Mouse (Mus musculus): ENCODE data around the gene Nfia. TPM values are rescaled to one million over a fixed set of nuclear protein-coding genes. Genes with fewer than 3 reads are reported as not detected.

Gene Nfia
- total RNA-seq, 2 experiments from 2014 or later, result 57.0 to 57.8 TPM

DNA sequence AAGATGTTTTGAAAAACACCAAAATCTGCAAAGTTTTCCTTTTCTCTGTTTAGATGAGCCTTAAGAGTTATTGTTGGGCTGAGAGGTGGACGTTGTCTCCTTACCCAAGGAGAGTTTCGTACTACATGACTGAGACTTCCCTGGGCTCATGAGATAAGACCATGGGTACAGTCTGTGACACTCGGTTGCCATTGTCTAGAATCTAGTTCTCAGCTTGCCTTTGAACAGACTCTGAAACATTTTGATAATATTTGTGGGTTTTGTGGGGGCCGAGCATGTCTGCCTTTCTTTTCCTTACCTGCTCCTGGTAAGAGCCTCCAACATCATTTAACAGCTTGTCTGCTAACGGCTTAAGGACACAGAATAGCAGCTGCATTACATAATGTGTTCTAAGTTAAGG, 150.7 kb downstream of the Nfia start:
- intact Hi-C loops (cut with DNase I), result loop anchor here (5.0 to 10.0 kb wide), 2 partner anchors 146 to 182 kb away; partner anchors contain the start of gene E130114P18Rik
- no peak for TF ChIP-seq CTCF (IDR thresholded peaks at IDR 0.05)
- DNase-seq, result no peak
- Histone ChIP-seq H3K4me3 (peak overlapping the region; percentile 51), H3K27ac (peak overlapping the region; percentile 73)

DNA sequence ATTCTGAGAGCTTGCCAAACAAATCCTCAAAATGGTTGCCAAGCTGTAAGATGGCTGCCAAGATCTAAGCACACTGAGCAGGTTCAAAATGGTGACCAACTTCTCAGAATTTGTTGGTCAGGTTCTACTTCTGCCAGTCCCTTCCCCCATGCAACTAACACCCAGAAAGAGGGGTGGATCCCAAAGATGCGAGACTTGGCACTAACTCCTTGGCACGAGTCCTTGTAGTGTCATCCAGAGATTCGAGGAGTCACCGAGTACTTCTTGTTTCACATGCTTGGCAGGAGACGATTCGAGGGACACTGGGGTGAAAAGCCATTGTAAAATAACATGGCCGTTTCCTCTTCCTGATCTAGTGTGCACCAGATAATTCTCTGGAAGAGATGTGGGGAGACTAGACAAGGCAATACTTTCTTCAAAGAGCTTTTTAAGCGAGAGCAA, 151.4 kb downstream of the Nfia start:
- peak overlapping the region; percentile 51 for H3K4me3 ChIP-seq
- H3K27ac ChIP-seq, result peak overlapping the region; percentile 73
- intact Hi-C loops (cut with DNase I), result loop anchor here (5.0 to 10.0 kb wide), 2 partner anchors 147 to 181 kb away; partner anchors contain the start of gene E130114P18Rik
- TF ChIP-seq CTCF (IDR thresholded peaks at IDR 0.05), result no peak
- DNase-seq, result peak; percentile 78

DNA sequence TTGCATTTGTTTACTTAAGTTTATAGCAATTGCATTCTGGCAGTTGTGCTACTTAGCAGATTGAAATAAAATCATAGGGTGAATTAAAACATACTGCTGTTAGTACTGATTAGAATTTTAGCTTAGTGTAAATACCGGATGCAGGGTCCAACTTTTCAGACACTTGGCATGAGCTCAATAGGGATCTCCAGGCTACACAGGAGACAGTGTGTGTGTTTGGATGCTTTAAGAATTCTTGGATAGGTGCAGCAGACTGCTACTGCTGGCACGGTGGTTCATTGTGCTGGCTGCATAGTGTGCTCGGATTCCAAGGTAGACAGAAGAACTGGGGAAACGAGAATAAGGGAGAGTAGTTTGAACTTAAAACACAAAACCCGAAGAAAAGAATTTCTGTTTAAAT, 151.9 kb downstream of the Nfia start:
- Histone ChIP-seq H3K27ac (peak overlapping the region; percentile 73), H3K4me3 (peak overlapping the region; percentile 51)
- DNase-seq, result peak; percentile 26
- intact Hi-C loops (cut with DNase I), result loop anchor here (5.0 to 10.0 kb wide), 2 partner anchors 147 to 180 kb away; partner anchors contain the start of gene E130114P18Rik
- no peak for TF ChIP-seq CTCF (IDR thresholded peaks at IDR 0.05)

DNA sequence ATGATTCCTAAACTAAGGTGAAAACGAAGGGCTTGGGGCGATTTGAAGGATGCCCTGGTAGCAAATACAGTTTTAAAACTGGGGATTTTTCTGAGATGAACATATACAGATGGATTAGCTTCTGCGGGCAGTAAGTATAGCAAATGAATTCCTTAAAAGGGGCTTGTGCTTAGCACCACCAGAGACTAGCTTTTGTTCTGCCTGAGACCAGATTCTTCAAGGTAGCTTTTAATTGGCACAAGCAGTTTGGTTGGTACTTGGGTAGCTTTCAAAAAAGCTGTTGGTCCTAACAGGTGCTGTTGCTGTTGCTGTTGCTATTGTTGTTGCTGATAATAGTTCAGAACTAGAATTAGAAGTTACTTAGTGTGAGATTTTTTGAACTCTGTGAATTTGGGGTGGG, 152.3 kb downstream of the Nfia start:
- DNase-seq, result no peak
- no peak overlapping the region for H3K4me3 ChIP-seq
- peak overlapping the region; percentile 73 for H3K27ac ChIP-seq
- intact Hi-C loops (cut with DNase I), result loop anchor here (5.0 to 10.0 kb wide), 2 partner anchors 148 to 180 kb away; partner anchors contain the start of gene E130114P18Rik
- no peak for TF ChIP-seq CTCF (IDR thresholded peaks at IDR 0.05)

DNA sequence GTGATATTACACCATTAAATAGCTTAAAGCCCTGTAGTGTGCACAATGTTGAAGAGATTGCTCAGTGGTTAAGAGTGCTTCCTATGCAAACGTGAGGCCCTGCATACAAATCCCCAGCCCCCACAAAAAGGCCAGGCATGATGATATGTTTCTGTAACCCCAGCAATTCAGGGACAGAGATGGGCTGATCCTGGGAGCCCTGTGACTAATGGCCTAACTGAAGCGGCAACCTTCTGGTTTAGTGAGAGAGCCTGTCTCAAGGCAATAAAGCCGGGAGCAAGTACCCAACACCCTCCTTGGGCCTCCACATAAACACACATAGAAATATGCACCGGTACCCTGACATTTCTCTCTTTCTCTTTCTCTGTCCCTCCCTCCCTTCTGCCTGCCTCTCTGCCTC, 153.1 kb downstream of the Nfia start:
- no peak overlapping the region for H3K4me3 ChIP-seq
- peak overlapping the region; percentile 73; the same call in 1 of the 2 replicates for H3K27ac ChIP-seq
- no peak for TF ChIP-seq CTCF (IDR thresholded peaks at IDR 0.05)
- no peak for DNase-seq
- intact Hi-C loops (cut with DNase I), result loop anchor here (10.0 kb wide), 1 partner anchor 179 kb away; no protein-coding TSS in a partner anchor

DNA sequence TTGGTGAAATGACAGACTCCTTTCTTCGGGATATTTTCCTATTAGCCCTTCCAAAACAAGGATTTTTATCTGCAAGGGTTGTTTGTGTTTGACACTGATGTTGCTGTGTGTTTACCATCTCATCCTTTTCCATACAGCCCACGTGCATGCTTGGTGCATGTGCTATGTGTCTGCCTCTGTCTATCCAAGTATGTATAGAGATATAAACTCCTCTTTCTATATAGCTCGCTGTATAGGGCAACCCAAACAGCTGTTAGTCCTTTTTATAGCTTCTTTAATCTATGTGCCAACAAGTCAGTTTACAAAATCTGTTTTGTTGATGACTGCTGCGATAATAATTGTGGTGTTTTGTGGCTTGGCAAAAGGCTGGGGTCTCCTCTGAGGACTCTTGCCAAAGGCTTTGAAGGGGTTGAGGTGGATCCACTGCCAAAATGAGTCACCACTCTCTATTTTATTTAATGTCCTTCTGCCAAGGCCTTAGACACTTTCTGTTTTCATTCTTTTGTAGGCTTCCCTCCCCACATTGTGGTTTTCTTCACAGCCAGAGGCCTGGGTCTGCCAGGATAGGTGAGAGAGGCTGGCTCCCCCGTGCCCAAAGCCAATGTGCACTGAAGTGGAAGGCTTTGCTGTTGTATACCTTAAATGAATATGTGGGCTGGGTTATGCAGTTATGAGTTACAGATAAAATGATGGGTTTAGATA, 154.2 kb downstream of the Nfia start:
- no peak for TF ChIP-seq CTCF (IDR thresholded peaks at IDR 0.05)

DNA sequence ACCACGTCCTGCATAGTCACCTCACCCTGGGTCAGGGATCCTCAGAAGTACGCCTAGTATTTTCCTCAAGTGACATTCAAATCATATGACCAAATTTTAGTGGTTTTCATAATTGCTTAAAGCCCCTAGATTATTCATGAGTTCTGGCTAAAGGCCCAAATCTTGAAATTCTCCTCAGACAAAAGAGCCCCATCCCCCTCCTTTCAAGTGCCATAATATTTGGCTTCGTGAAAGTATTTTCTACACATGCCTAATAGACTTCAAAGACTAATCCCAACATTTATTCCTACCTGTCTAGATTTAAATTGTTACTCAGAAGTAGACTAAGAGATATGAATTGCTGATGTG, 154.7 kb downstream of the Nfia start:
- H3K27ac ChIP-seq, result peak overlapping the region; percentile 66; the same call in 1 of the 2 replicates
- no peak overlapping the region for H3K4me3 ChIP-seq
- intact Hi-C loops (cut with DNase I), result loop anchor here (10.0 kb wide), 1 partner anchor 178 kb away; no protein-coding TSS in a partner anchor
- DNase-seq, result no peak
- TF ChIP-seq CTCF (IDR thresholded peaks at IDR 0.05), result no peak

More for the DNA sequence above, 154.2 kb downstream of the Nfia start:
- DNase-seq, result no peak
- intact Hi-C loops (cut with DNase I), result loop anchor here (10.0 kb wide), 1 partner anchor 178 kb away; no protein-coding TSS in a partner anchor
- Histone ChIP-seq H3K27ac (peak overlapping the region; percentile 66), H3K4me3 (no peak overlapping the region)

DNA sequence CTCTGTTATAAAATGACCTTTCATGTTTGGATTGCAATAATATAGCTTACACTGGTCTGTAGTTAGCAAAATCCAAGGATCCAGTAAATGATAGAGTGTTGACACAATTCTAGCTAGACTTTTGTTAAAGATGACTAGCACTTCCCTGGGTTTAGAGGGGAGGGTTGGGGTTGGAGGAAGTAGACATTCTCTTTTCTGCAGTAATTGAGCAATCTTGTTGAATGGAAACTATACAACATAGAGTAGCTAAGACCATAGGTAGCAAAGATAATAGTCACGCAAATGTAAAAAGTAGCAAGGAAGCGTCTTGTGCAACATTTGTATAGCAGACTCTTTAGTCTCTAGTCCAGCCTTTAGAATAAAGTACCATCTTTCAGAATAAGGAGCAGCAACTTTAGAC, 163.8 kb downstream of the Nfia start:
- Histone ChIP-seq H3K27ac (peak overlapping the region; percentile 41), H3K4me3 (no peak overlapping the region)
- no peak for TF ChIP-seq CTCF (IDR thresholded peaks at IDR 0.05)
- DNase-seq, result no peak
- intact Hi-C loops (cut with DNase I), result no loop called here

DNA sequence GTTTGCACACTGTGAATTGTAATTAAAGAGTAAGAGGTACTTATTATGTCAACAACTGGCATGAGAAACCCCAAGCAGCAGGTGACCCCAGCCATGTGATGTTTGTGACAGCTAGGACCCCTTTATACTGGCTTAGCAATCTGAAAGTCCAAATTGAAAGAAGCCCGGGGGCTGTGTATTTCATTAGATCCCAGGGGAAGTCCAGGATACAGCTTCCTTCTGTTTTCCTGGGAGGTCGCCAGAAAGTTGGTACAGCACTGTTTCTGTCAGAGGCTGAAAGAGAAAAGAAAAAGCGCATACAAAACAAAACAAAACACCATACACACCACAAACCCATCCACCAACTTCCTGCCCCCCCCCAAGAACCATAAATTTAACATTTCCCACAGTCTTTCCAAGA, 164.4 kb downstream of the Nfia start:
- TF ChIP-seq CTCF (IDR thresholded peaks at IDR 0.05), result no peak
- intact Hi-C loops (cut with DNase I), result no loop called here
- Histone ChIP-seq H3K4me3 (no peak overlapping the region; the same call in 1 of the 2 replicates), H3K27ac (peak overlapping the region; percentile 41)
- DNase-seq, result peak; percentile 32

DNA sequence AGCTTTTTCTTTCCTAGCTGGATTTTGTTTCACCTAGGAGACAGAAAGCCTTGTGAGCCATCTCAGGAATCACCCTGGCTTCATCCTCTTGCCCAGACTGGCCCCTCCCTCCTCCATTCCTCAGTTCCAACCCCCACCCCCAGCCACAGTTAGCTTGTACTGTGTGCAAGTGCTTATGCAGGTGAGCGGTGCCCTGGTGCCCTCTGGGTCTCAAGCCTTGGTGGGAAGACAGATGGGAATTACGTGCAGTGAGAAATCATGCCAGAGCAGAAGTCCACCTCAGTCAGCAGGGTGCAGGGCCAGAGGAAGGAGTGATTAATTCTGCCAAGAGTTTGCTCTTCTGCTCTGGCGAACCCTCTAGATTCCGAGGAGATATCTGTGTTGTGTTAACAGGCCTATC, 167.0 kb downstream of the Nfia start:
- intact Hi-C loops (cut with DNase I), result no loop called here
- Histone ChIP-seq H3K4me3 (no peak overlapping the region), H3K27ac (peak overlapping the region; percentile 32)
- TF ChIP-seq CTCF (IDR thresholded peaks at IDR 0.05), result no peak
- DNase-seq, result no peak

DNA sequence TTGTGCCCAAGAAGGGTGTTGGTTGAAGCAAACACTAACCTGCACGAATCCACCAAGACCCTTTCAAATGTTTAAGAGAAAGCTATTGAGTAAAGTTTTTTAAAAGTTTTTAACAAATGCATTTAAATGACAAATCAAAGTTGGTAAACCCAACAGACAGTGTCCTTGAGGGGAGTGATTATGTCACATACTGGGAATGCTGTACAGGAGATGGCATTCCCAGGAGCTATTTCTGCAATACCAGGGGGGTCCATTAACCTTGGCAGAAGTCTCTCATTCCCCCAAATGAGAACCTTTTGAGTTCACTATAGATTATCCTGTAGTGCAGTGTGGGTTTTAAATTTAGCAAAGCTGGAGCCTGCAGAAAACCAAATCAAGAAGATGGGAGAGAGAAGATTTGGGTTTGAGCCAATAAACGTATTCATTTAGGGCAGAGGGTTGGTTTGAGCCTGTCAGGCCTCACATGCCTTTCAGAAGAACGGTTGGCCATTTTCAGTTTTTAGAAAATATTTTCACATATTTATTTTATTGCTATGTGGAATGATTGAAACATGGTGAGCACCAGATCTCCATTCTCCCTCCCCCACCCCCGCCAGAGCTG, 167.5 kb downstream of the Nfia start:
- no peak overlapping the region for H3K4me3 ChIP-seq
- H3K27ac ChIP-seq, result peak overlapping the region; percentile 32; the same call in 1 of the 2 replicates
- intact Hi-C loops (cut with DNase I), result no loop called here
- no peak for TF ChIP-seq CTCF (IDR thresholded peaks at IDR 0.05)
- DNase-seq, result no peak

DNA sequence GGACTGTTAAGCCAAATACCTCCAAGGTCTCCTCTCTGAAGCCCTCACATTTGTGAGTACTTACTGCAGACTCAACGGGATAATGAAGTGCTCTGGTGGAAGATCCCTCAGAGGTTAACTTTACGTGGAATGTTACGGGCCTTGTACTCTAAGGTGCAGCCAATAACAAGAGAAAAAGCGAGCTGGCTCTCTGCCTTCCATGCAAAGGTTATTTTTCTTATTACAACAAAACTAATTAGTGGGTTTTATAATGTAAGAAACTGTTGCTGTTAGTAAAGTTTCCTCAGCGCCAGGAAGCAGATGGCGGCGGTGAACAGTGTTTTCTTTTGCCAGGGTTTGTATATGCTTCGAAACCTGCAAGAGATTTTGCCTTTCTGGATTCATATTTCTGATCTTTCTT, 169.1 kb downstream of the Nfia start:
- no peak for TF ChIP-seq CTCF (IDR thresholded peaks at IDR 0.05)
- no peak for DNase-seq
- peak overlapping the region; percentile 6 for H3K27ac ChIP-seq
- intact Hi-C loops (cut with DNase I), result no loop called here
- no peak overlapping the region for H3K4me3 ChIP-seq

DNA sequence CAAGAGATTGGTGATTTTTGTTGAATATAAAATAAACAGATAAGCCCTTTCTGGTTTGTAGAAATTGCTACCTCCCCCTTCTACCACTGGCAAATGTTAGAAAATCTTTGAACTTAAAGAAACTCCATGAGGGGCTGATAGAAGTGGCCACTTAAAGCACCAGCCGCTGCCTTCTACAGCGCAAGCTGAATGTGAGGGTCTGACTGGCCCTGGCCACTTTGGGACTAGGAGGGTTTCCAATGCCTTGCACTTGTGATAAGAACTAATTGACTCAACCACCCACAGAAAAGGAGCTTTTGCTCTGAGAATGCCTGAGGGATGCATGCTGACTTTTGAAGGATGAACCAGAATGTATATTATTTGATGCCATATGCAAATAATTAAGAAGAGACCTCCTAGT, 171.8 kb downstream of the Nfia start:
- intact Hi-C loops (cut with DNase I), result no loop called here

More for the DNA sequence above, 171.8 kb downstream of the Nfia start:
- TF ChIP-seq CTCF (IDR thresholded peaks at IDR 0.05), result no peak
- no peak overlapping the region for H3K27ac ChIP-seq
- DNase-seq, result no peak
- H3K4me3 ChIP-seq, result no peak overlapping the region
